Mouse (Mus musculus) liver, embryonic 14.5 days (tissue): ENCODE results near the gene Atg9b. TPM values are rescaled to one million over a fixed set of nuclear protein-coding genes. Genes with fewer than 3 reads are reported as not detected.

ENCODE experiments used
- ATAC-seq: fragments of 200-750 bp; cut with Nextera tagmentation; 2 replicates; pipeline ENCODE4 v1.8.0; 2017; ENCODE audit warnings: moderate number of reproducible peaks, mild to moderate bottlenecking, moderate library complexity; ENCODE audit not compliant: insufficient read depth
- DNase-seq, 3 experiments: peaks; one replicate each; pipeline ENCODE4 v3.0.0-alpha.2; 2012 to 2013; ENCODE audit warnings: low read depth in 3 of 3, low spot score in 3 of 3
- H3K27ac ChIP-seq: fragments of 300-500 bp; sonication (generic); 2 replicates; pipeline ENCODE4 v1.5.1; 2014; ENCODE audit warnings: moderate library complexity, mild to moderate bottlenecking, control low read depth, inconsistent platforms
- H3K27me3 ChIP-seq: fragments of 300-500 bp; sonication (generic); 2 replicates; pipeline ENCODE4 v1.6.1; 2014; ENCODE audit warnings: mild to moderate bottlenecking, low read length, moderate library complexity; ENCODE audit not compliant: control insufficient read depth, insufficient read depth
- H3K36me3 ChIP-seq: fragments of 300-500 bp; sonication (generic); replicated peaks from 2 replicates; pipeline ENCODE4 v1.6.1; 2014; ENCODE audit warnings: low read depth; ENCODE audit not compliant: control insufficient read depth, insufficient read depth
- H3K4me1 ChIP-seq, 2 experiments: fragments of 200-500 bp in 1 of 2; fragments of 300-500 bp in 1 of 2; sonication (generic) in 1 of 2; replicated peaks; 2 replicates each; pipeline ENCODE4 v1.6.1; 2012 to 2014; ENCODE audit warnings: antibody characterized with exemption in 1 of 2, inconsistent platforms in 1 of 2, low read length in 1 of 2; ENCODE audit not compliant: control insufficient read depth in 2 of 2, insufficient read depth in 2 of 2
- H3K4me2 ChIP-seq: fragments of 300-500 bp; sonication (generic); 2 replicates; pipeline ENCODE4 v1.6.1; 2014; ENCODE audit warnings: low read depth, mild to moderate bottlenecking, control low read depth, moderate library complexity
- H3K4me3 ChIP-seq, 2 experiments: fragments of 200-500 bp in 1 of 2; fragments of 300-500 bp in 1 of 2; sonication (generic) in 1 of 2; 2 replicates each; pipeline ENCODE4 v1.5.1; 2012 to 2014; ENCODE audit warnings: low read depth in 2 of 2, low read length in 2 of 2, mild to moderate bottlenecking in 2 of 2, control low read depth in 1 of 2, inconsistent platforms in 1 of 2, moderate library complexity in 1 of 2; ENCODE audit not compliant: insufficient read depth in 1 of 2
- H3K9ac ChIP-seq: fragments of 300-500 bp; sonication (generic); replicated peaks from 2 replicates; pipeline ENCODE4 v1.6.1; 2014; ENCODE audit warnings: mild to moderate bottlenecking, control low read depth, moderate library complexity
- H3K9me3 ChIP-seq: fragments of 300-500 bp; sonication (generic); 2 replicates; pipeline ENCODE4 v1.6.1; 2016; ENCODE audit warnings: low read length, mixed read lengths; ENCODE audit not compliant: control insufficient read depth
- CTCF ChIP-seq: IDR thresholded peaks from 2 replicates; pipeline ENCODE4 v1.5.1; 2016; ENCODE audit warnings: antibody characterized with exemption, low read depth, control low read depth
- EP300 ChIP-seq: IDR thresholded peaks from 2 replicates; pipeline ENCODE4 v1.6.1; 2016; ENCODE audit warnings: antibody characterized with exemption, low read depth
- WGBS: fragments of 180-500 bp; shearing (Covaris S2); extraction: QIAGEN DNeasy Blood & Tissue Kit; methylation state at CpG from one replicate; pipeline ENCODE4 v1.1.7; 2014; ENCODE audit not compliant: insufficient replicate concordance; 5-methylcytosine and 5-hydroxymethylcytosine counted together
- polyA plus RNA-seq, 2 experiments: library from polyadenylated mRNA; depleted of rRNA in 1 of 2; stranded (reverse) in 1 of 2; unstranded in 1 of 2; fragments of >200 nt; fragmentation: Nextera tagmentation in 1 of 2; extraction: Ambion mirVana in 1 of 2; gene quantifications; 2 replicates each; pipeline versions ENCODE4 v1.2.1 to v1.2.3; 2012 to 2014

The Atg9b gene
- polyA plus RNA-seq, 2 experiments, result 0.14 to 0.57 TPM

DNA sequence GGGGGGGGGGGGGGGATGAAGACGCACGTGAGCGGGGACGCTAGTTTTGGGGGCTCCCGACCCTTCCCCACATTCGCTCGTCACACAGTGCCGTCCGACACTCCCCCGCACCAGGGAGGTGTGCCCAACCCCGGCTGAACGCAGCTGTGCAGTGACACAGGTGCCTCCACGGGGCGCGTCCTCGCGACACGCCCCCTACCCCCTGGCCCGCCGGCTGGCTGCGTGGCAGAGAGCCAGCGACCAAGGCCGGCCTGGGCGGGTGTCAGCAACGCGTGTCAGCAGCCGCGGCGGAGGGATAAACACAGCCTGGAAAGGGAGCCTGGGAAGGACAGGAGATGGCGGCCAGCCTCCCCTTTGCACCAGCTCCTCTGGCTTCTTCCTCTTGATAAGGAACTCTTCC lies 43.4 kb downstream of the Atg9b start:
- peaks cover 5 to 18% of the 10 kb centered on the region in 2 experiments; a peak in 3 of 4 replicates for H3K4me1 ChIP-seq

DNA sequence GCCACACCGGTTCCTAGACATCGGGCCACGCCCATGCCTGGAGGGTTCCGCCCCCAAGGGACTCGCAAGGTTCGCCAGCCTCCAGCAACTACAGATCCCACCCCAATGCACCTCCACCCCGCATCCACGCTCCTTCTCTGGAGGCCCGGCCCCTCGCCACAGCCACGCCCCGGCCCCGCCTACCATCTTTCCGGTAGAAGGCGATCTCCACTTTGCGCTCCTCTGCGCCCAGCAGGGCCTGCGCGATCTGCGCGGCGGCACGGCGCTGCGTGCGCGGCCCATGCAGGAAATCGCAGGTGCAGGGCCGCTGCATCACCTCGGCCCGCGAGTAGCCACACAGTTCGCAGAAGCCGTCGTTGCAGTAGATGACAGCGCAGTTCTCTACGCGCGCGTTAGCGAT lies 43.8 kb downstream of the Atg9b start:
- H3K27me3 ChIP-seq, result peaks cover 51% of the 10 kb centered on the region

More for the DNA sequence above, 43.4 kb downstream of the Atg9b start:
- Histone ChIP-seq H3K27me3 (peaks cover 55% of the 10 kb centered on the region), H3K36me3 (no peaks in the 10 kb centered on the region), H3K4me2 (peak overlapping the region; percentile 69), H3K9me3 (no peaks in the 10 kb centered on the region), H3K27ac (no peak overlapping the region), H3K4me3 (peak overlapping the region; percentile 7 to 41; a peak in 2 of 4 replicates), H3K9ac (no peak overlapping the region)
- ATAC-seq (no peak), DNase-seq (no peak)
- WGBS, result under 1% methylated on average over 28 of the region's 30 CpGs
- TF ChIP-seq CTCF, result no peak
- TF ChIP-seq EP300, result no peak

DNA sequence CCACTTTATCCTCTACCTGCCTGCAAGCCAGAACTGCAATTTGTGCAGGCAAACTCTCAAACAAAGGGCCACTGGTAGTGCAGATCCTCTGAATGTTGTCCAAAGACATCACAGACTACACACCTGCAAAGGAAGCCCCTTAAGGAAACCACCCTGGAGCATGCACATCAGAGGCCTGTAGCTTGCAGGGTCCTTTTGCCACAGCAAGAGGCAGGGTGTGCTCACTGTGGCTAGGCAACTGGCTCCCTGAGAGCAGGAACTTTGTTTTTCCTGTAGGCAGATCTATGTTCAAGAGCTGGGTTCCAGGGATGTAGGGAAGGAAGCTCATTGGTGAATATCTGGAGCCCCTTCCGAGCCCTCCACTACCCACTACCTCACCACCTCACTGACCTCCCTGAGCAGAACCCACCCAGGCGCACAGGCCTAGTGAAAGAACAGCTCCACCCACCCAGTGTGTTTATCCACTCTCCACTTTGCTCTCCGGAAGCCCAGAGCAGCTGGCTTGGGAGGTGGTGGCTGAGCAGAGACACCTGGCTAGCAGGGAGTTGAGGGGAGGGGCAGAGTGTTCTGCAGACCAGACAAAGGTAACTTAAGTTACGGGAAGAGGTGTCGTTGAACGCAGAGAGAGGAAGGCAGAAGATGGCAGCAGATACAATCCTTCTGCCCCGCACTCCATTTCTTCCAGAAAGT lies 44.6 kb downstream of the Atg9b start:
- Histone ChIP-seq H3K36me3 (no peaks in the 10 kb centered on the region), H3K9me3 (no peaks in the 10 kb centered on the region), H3K27me3 (peaks cover 43% of the 10 kb centered on the region), H3K4me2 (no peak overlapping the region), H3K9ac (no peak overlapping the region), H3K27ac (no peak overlapping the region), H3K4me3 (no peak overlapping the region), H3K4me1 (peaks cover 5 to 22% of the 10 kb centered on the region in 2 experiments; a peak in 3 of 4 replicates)
- DNase-seq, result no peak
- WGBS, result 50% methylated on average over 7 of the region's 7 CpGs
- TF ChIP-seq EP300 (no peak), CTCF (no peak)
- no peak for ATAC-seq

More for the DNA sequence above, 43.8 kb downstream of the Atg9b start:
- Histone ChIP-seq H3K27ac (no peak overlapping the region), H3K4me2 (peak overlapping the region; percentile 69), H3K4me3 (peak overlapping the region; percentile 35 to 41), H3K9ac (no peak overlapping the region), H3K4me1 (peaks cover 5 to 22% of the 10 kb centered on the region in 2 experiments; a peak in 3 of 4 replicates), H3K9me3 (no peaks in the 10 kb centered on the region), H3K36me3 (no peaks in the 10 kb centered on the region)
- under 1% methylated on average over 41 of the region's 41 CpGs for WGBS
- TF ChIP-seq CTCF, result no peak
- no peak for TF ChIP-seq EP300
- DNase-seq (peak; percentile 31 to 44 (median 35)), ATAC-seq (peak; percentile 59)

DNA sequence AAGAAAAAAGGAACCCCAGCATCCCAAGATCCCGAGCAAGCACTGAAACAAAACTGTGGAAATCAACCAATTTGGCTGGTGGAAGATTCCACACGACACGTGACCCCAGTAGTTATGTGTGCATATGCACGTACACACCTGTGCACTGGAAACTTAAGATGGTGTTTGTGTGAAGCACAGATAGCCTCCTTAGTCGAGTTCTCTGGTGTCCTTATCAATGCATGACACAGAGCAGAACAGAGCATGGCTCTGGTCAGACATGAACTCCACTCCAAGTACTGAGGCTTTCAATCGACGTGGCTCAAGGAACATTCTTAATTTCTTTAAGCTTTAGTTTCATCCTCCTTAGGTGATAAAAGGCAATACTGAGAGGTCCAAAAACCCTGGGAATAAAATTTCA lies 45.6 kb downstream of the Atg9b start:
- TF ChIP-seq EP300 (peak; percentile 63), CTCF (no peak)
- ATAC-seq, result peak; percentile 54; the same call in 1 of the 2 replicates
- no peaks in the 10 kb centered on the region for H3K9me3 ChIP-seq
- no peak overlapping the region for H3K4me3 ChIP-seq
- peaks cover 5 to 20% of the 10 kb centered on the region in 2 experiments; a peak in 3 of 4 replicates for H3K4me1 ChIP-seq
- DNase-seq, result peak in 1 of 3 experiments; percentile 36
- peaks cover 32% of the 10 kb centered on the region for H3K27me3 ChIP-seq
- H3K4me2 ChIP-seq, result no peak overlapping the region
- H3K36me3 ChIP-seq, result no peaks in the 10 kb centered on the region
- WGBS, result 22% methylated on average over 7 of the region's 7 CpGs
- H3K9ac ChIP-seq, result no peak overlapping the region
- H3K27ac ChIP-seq, result no peak overlapping the region

DNA sequence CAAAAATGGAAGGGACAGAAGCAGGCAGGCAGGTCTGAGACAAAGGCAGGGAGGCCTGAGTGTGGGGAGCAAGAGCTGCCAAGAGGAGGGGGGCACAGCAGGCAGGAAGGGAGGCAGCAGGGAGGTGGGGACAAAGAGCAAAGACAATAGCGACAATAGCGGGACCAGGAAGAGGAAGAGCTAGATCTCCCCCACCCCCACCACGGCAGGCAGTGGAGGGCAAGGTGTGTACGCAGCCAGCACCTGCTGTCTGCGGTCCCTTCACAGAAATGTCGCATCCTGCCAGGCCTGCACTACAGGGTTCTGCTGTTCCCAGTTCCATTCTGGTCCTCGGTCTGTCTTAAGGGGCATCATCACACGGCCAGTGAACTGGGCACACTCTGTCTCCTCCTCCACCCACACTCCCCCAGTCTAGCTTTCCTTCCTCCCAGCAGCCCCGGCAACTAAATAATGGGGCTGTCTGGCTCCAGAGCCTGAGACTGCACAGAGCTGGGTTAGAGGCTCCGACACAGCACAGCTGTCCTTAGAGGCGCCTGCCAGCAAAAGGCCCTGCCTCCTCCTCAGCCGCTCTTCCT lies 47.4 kb downstream of the Atg9b start:
- Histone ChIP-seq H3K9ac (no peak overlapping the region), H3K27ac (no peak overlapping the region), H3K27me3 (peaks cover 15% of the 10 kb centered on the region), H3K9me3 (no peaks in the 10 kb centered on the region), H3K4me2 (no peak overlapping the region), H3K4me3 (no peak overlapping the region), H3K4me1 (peaks cover 5 to 20% of the 10 kb centered on the region in 2 experiments; a peak in 3 of 4 replicates), H3K36me3 (no peaks in the 10 kb centered on the region)
- 19% methylated on average over 12 of the region's 12 CpGs for WGBS
- no peak for DNase-seq
- TF ChIP-seq CTCF (no peak), EP300 (no peak)
- ATAC-seq, result no peak
